Mouse (Mus musculus) forebrain, embryonic 12.5 days (tissue): Measurements from ENCODE around the gene 4930556J24Rik. TPM values are rescaled to one million over a fixed set of nuclear protein-coding genes. Genes with fewer than 3 reads are reported as not detected.

Source experiments
- ATAC-seq: fragments of 200-750 bp; cut with Nextera tagmentation; 2 replicates; pipeline ENCODE4 v1.8.0; 2017; ENCODE audit warnings: moderate TSS enrichment; ENCODE audit not compliant: low FRiP score
- H3K27ac ChIP-seq: fragments of 300-500 bp; sonication (generic); 2 replicates; pipeline ENCODE4 v1.5.1; 2016; ENCODE audit warnings: mild to moderate bottlenecking
- H3K27me3 ChIP-seq: fragments of 300-500 bp; sonication (generic); 2 replicates; pipeline ENCODE4 v1.6.1; 2016; ENCODE audit warnings: mild to moderate bottlenecking
- H3K36me3 ChIP-seq: fragments of 300-500 bp; sonication (generic); replicated peaks from 2 replicates; pipeline ENCODE4 v1.6.1; 2016; ENCODE audit warnings: mild to moderate bottlenecking
- H3K4me1 ChIP-seq: fragments of 300-500 bp; sonication (generic); 2 replicates; pipeline ENCODE4 v1.6.1; 2016
- H3K4me2 ChIP-seq: fragments of 300-500 bp; sonication (generic); 2 replicates; pipeline ENCODE4 v1.6.1; 2016; ENCODE audit warnings: mild to moderate bottlenecking, moderate library complexity
- H3K4me3 ChIP-seq: fragments of 300-500 bp; sonication (generic); replicated peaks from 2 replicates; pipeline ENCODE4 v1.5.1; 2016; ENCODE audit warnings: mild to moderate bottlenecking
- H3K9ac ChIP-seq: fragments of 300-500 bp; sonication (generic); 2 replicates; pipeline ENCODE4 v1.6.1; 2016; ENCODE audit warnings: mild to moderate bottlenecking
- H3K9me3 ChIP-seq: fragments of 300-500 bp; sonication (generic); 2 replicates; pipeline ENCODE4 v1.6.1; 2016
- WGBS: fragments of 180-500 bp; shearing (Covaris S2); methylation state at CpG from one replicate; pipeline ENCODE4 v1.1.7; 2016; 5-methylcytosine and 5-hydroxymethylcytosine counted together
- polyA plus RNA-seq: library from polyadenylated mRNA; unstranded; fragments of >200 nt; fragmentation: Nextera tagmentation; extraction: Ambion mirVana; gene quantifications from 2 replicates; pipeline ENCODE4 v1.2.1, GENCODE M21; 2016

Gene 4930556J24Rik
- polyA plus RNA-seq, 1 experiment from 2014 or later: 0.27 TPM

GRCm38 (mm10) chr11:3993132-3993531 lies 16.6 kb upstream of the 4930556J24Rik start:
- ATAC-seq: no peak
- peaks cover 1% of the 10 kb centered on the region for H3K4me1 ChIP-seq
- peaks cover 30% of the 10 kb centered on the region for H3K27me3 ChIP-seq
- no peaks in the 10 kb centered on the region for H3K9me3 ChIP-seq
- H3K36me3 ChIP-seq: no peaks in the 10 kb centered on the region
- no peak overlapping the region for H3K9ac ChIP-seq
- H3K4me3 ChIP-seq: no peak overlapping the region
- WGBS: 79% methylated on average over 6 of the region's 6 CpGs
- H3K4me2 ChIP-seq: no peak overlapping the region
- H3K27ac ChIP-seq: no peak overlapping the region

- Histone ChIP-seq H3K27ac (no peak overlapping the region), H3K9me3 (no peaks in the 10 kb centered on the region), H3K4me2 (no peak overlapping the region), H3K4me3 (no peak overlapping the region), H3K9ac (no peak overlapping the region), H3K36me3 (no peaks in the 10 kb centered on the region), H3K4me1 (no peaks in the 10 kb centered on the region; the same call in 1 of the 2 replicates), H3K27me3 (peaks cover 11% of the 10 kb centered on the region)
- ATAC-seq: no peak
- 32% methylated on average over 3 of the region's 3 CpGs for WGBS
These were observed 13.2 kb upstream of the 4930556J24Rik start for GRCm38 (mm10) chr11:3989748-3990147.

GRCm38 (mm10) chr11:3983863-3984745 lies 7.5 kb upstream of the 4930556J24Rik start:
- Histone ChIP-seq H3K36me3 (peaks cover 25% of the 10 kb centered on the region), H3K4me3 (peak overlapping the region; percentile 43), H3K4me1 (peaks cover 15% of the 10 kb centered on the region), H3K27ac (no peak overlapping the region), H3K9me3 (no peaks in the 10 kb centered on the region), H3K27me3 (peaks cover 30% of the 10 kb centered on the region), H3K9ac (peak overlapping the region; percentile 50), H3K4me2 (peak overlapping the region; percentile 73)
- peak; percentile 46; the same call in 1 of the 2 replicates for ATAC-seq
- WGBS: 10% methylated on average over 15 of the region's 15 CpGs

GRCm38 (mm10) chr11:3983291-3983862 lies 6.8 kb upstream of the 4930556J24Rik start, which contains the start of gene Gal3st1:
Gene Gal3st1 (plus strand): TSS chr11:3983636.
- ATAC-seq: peak; percentile 53
- Histone ChIP-seq H3K4me1 (peaks cover 15% of the 10 kb centered on the region), H3K27ac (no peak within 1 kb of the TSS), H3K36me3 (peaks cover 32% of the 10 kb centered on the region), H3K4me3 (peak within 1 kb of the TSS; percentile 43), H3K9ac (peak within 1 kb of the TSS; percentile 50), H3K4me2 (peak within 1 kb of the TSS; percentile 73), H3K9me3 (no peaks in the 10 kb centered on the region), H3K27me3 (peaks cover 30% of the 10 kb centered on the region)
- under 1% methylated on average over 35 of the region's 37 CpGs for WGBS

GRCm38 (mm10) chr11:3982275-3983209 lies 6.0 kb upstream of the 4930556J24Rik start:
- Histone ChIP-seq H3K9me3 (no peaks in the 10 kb centered on the region), H3K27me3 (peaks cover 30% of the 10 kb centered on the region), H3K4me1 (peaks cover 15% of the 10 kb centered on the region), H3K27ac (no peak overlapping the region), H3K4me3 (no peak overlapping the region), H3K36me3 (peaks cover 41% of the 10 kb centered on the region), H3K4me2 (no peak overlapping the region), H3K9ac (no peak overlapping the region)
- no peak for ATAC-seq
- 75% methylated on average over 7 of the region's 7 CpGs for WGBS

GRCm38 (mm10) chr11:3981536-3981935 lies 5.0 kb upstream of the 4930556J24Rik start:
- no peak for ATAC-seq
- no peak overlapping the region for H3K27ac ChIP-seq
- H3K4me1 ChIP-seq: peaks cover 15% of the 10 kb centered on the region
- H3K27me3 ChIP-seq: peaks cover 30% of the 10 kb centered on the region
- no peak overlapping the region for H3K9ac ChIP-seq
- H3K36me3 ChIP-seq: peaks cover 51% of the 10 kb centered on the region
- 71% methylated on average over 6 of the region's 6 CpGs for WGBS
- H3K4me2 ChIP-seq: no peak overlapping the region
- no peaks in the 10 kb centered on the region for H3K9me3 ChIP-seq
- no peak overlapping the region for H3K4me3 ChIP-seq

- Histone ChIP-seq H3K9me3 (no peaks in the 10 kb centered on the region), H3K4me1 (peaks cover 7% of the 10 kb centered on the region), H3K27me3 (peaks cover 10% of the 10 kb centered on the region), H3K27ac (no peak overlapping the region), H3K9ac (no peak overlapping the region), H3K4me2 (no peak overlapping the region), H3K4me3 (no peak overlapping the region), H3K36me3 (peaks cover 81% of the 10 kb centered on the region)
- ATAC-seq: no peak
- WGBS: 89% methylated on average over 5 of the region's 5 CpGs
These were observed 1.8 kb upstream of the 4930556J24Rik start for GRCm38 (mm10) chr11:3978421-3978820.

GRCm38 (mm10) chr11:3974311-3974710 lies 2.3 kb downstream of the 4930556J24Rik start:
- no peak overlapping the region for H3K9ac ChIP-seq
- no peak overlapping the region for H3K27ac ChIP-seq
- 51% methylated on average over 3 of the region's 3 CpGs for WGBS
- no peak overlapping the region for H3K4me2 ChIP-seq
- H3K36me3 ChIP-seq: peaks cover 99% of the 10 kb centered on the region
- H3K27me3 ChIP-seq: no peaks in the 10 kb centered on the region
- no peaks in the 10 kb centered on the region for H3K4me1 ChIP-seq
- no peak overlapping the region for H3K4me3 ChIP-seq
- no peaks in the 10 kb centered on the region for H3K9me3 ChIP-seq
- no peak for ATAC-seq

- peaks cover 96% of the 10 kb centered on the region for H3K36me3 ChIP-seq
- no peak for ATAC-seq
These were observed 3.5 kb downstream of the 4930556J24Rik start for GRCm38 (mm10) chr11:3973081-3973480.

GRCm38 (mm10) chr11:3970361-3970760 lies 6.2 kb downstream of the 4930556J24Rik start:
- H3K4me2 ChIP-seq: no peak overlapping the region
- peaks cover 7% of the 10 kb centered on the region for H3K4me1 ChIP-seq
- no peak for ATAC-seq
- no peak overlapping the region for H3K9ac ChIP-seq
- H3K27me3 ChIP-seq: no peaks in the 10 kb centered on the region
- peaks cover 76% of the 10 kb centered on the region for H3K36me3 ChIP-seq
- H3K27ac ChIP-seq: no peak overlapping the region
- 92% methylated on average over 7 of the region's 7 CpGs for WGBS
- no peaks in the 10 kb centered on the region for H3K9me3 ChIP-seq
- no peak overlapping the region for H3K4me3 ChIP-seq

More at GRCm38 (mm10) chr11:3973081-3973480, 3.5 kb downstream of the 4930556J24Rik start:
- Histone ChIP-seq H3K4me2 (no peak overlapping the region), H3K4me1 (no peaks in the 10 kb centered on the region), H3K4me3 (no peak overlapping the region), H3K9me3 (no peaks in the 10 kb centered on the region), H3K27me3 (no peaks in the 10 kb centered on the region), H3K9ac (no peak overlapping the region), H3K27ac (no peak overlapping the region)
- 93% methylated on average over 7 of the region's 7 CpGs for WGBS

- H3K9me3 ChIP-seq: no peaks in the 10 kb centered on the region
- ATAC-seq: no peak
- peaks cover 71% of the 10 kb centered on the region for H3K36me3 ChIP-seq
- H3K4me3 ChIP-seq: no peak overlapping the region
- H3K27ac ChIP-seq: no peak overlapping the region
- no peak overlapping the region for H3K4me2 ChIP-seq
- H3K9ac ChIP-seq: no peak overlapping the region
- H3K4me1 ChIP-seq: peaks cover 12% of the 10 kb centered on the region
- H3K27me3 ChIP-seq: no peaks in the 10 kb centered on the region
- WGBS: 81% methylated on average over 3 of the region's 3 CpGs
These were observed 6.7 kb downstream of the 4930556J24Rik start for GRCm38 (mm10) chr11:3969837-3970236.
